Mouse (Mus musculus) gastrocnemius, adult 18-20 months (tissue): ENCODE results near the gene Amh. TPM values are rescaled to one million over a fixed set of nuclear protein-coding genes. Genes with fewer than 3 reads are reported as not detected.
"Not testable (repeated sequence)": the region's sequence is repeated elsewhere in the genome, so short reads cannot be mapped to it uniquely, and the experiment has no call there.

Experiments used
- DNase-seq: peaks from one replicate; pipeline ENCODE4 v3.0.0; 2021; ENCODE audit warnings: low spot score
- total RNA-seq, 2 experiments: library from RNA; stranded (reverse); gene quantifications; 2 replicates each; pipeline ENCODE4 v1.2.3; 2021

The Amh gene
- total RNA-seq, 2 experiments from 2014 or later: 0.31 to 0.32 TPM

GRCm38 (mm10) chr10:80807057-80807627 is 2.1 kb downstream of the Amh start:
- peak; percentile 81 for DNase-seq

- no peak for DNase-seq
Observed at GRCm38 (mm10) chr10:80808099-80808984, 3.3 kb downstream of the Amh start.

- no peak for DNase-seq
Observed at GRCm38 (mm10) chr10:80808985-80809632, 4.1 kb downstream of the Amh start.

- no peak for DNase-seq
Observed at GRCm38 (mm10) chr10:80810084-80810483, 5.0 kb downstream of the Amh start.

- peak; percentile 71 for DNase-seq
Observed at GRCm38 (mm10) chr10:80812391-80813041, 7.5 kb downstream of the Amh start.

- peak; percentile 83 for DNase-seq
Observed at GRCm38 (mm10) chr10:80813366-80813765, 8.3 kb downstream of the Amh start, which contains the start of gene Jsrp1. Jsrp1 (minus strand) TSS chr10:80813498.

GRCm38 (mm10) chr10:80814800-80815199 is 9.8 kb downstream of the Amh start:
- no peak for DNase-seq

GRCm38 (mm10) chr10:80816303-80816702 is 11.3 kb downstream of the Amh start:
- not testable (repeated sequence) for DNase-seq

- DNase-seq: no peak
Observed at GRCm38 (mm10) chr10:80817164-80817563, 12.1 kb downstream of the Amh start.

- not testable (repeated sequence) for DNase-seq
Observed at GRCm38 (mm10) chr10:80817955-80818354, 12.9 kb downstream of the Amh start.

- no peak for DNase-seq
Observed at GRCm38 (mm10) chr10:80818599-80819281, 13.7 kb downstream of the Amh start.

- DNase-seq: no peak
Observed at GRCm38 (mm10) chr10:80819406-80819805, 14.4 kb downstream of the Amh start.

- peak; percentile 38 for DNase-seq
Observed at GRCm38 (mm10) chr10:80821991-80822390, 16.9 kb downstream of the Amh start.

GRCm38 (mm10) chr10:80822528-80822927 is 17.5 kb downstream of the Amh start:
- no peak for DNase-seq

- DNase-seq: no peak
Observed at GRCm38 (mm10) chr10:80823316-80823715, 18.3 kb downstream of the Amh start.

GRCm38 (mm10) chr10:80823847-80824643 is 19.0 kb downstream of the Amh start:
- no peak for DNase-seq

GRCm38 (mm10) chr10:80824827-80825226 is 19.8 kb downstream of the Amh start:
- no peak for DNase-seq

- DNase-seq: peak; percentile 100
Observed at GRCm38 (mm10) chr10:80826151-80827062, 21.4 kb downstream of the Amh start, which contains the start of gene Oaz1. Oaz1 (plus strand) TSS chr10:80826656.
